Mouse (Mus musculus) large intestine, adult 2 months (tissue): ENCODE measurements around the gene Srms. TPM values are rescaled to one million over a fixed set of nuclear protein-coding genes. Genes with fewer than 3 reads are reported as not detected.

Experiments
- DNase-seq: peaks from one replicate; pipeline ENCODE4 v3.0.0-alpha.2; 2012; ENCODE audit warnings: low read depth, low spot score
- WGBS: fragments of 180-500 bp; shearing (Covaris S2); methylation state at CpG from one replicate; pipeline ENCODE4 v1.1.7; 2018; 5-methylcytosine and 5-hydroxymethylcytosine counted together
- polyA plus RNA-seq: library from polyadenylated mRNA; depleted of rRNA; stranded (reverse); fragments of >200 nt; gene quantifications from 2 replicates; pipeline ENCODE4 v1.2.3, GENCODE M21; 2012; rRNA removed

Gene Srms
- polyA plus RNA-seq, 1 experiment, result 0.87 TPM

GRCm38 (mm10) chr2:181180898-181181297 lies 32.1 kb downstream of the Srms start:
- 65% methylated on average over 6 of the region's 6 CpGs for WGBS
- DNase-seq, result no peak

GRCm38 (mm10) chr2:181178471-181178870 lies 34.5 kb downstream of the Srms start:
- 68% methylated on average over 5 of the region's 5 CpGs for WGBS

DNA sequence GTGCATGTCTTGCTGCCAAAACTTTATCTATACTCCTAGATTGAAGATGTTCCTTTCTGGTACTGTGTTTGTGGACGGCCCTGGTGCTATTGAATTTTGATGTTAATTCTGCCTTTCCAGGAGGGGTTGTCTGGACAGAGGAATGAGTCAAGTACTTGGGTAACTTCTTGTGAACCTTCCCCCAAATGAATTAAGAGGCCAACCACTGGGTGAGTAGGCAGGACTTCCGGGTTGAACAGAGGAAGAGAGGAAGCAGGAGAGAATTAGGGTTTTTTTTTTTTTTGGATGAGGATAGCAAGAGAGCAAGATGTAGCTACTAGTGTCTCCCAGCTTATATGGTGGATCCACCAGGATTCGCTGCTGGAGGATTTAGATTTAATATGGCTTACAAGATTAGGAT lies 35.0 kb downstream of the Srms start:
- no peak for DNase-seq
- 73% methylated on average over 3 of the region's 3 CpGs for WGBS

More at GRCm38 (mm10) chr2:181178471-181178870, 34.5 kb downstream of the Srms start:
- DNase-seq, result no peak

DNA sequence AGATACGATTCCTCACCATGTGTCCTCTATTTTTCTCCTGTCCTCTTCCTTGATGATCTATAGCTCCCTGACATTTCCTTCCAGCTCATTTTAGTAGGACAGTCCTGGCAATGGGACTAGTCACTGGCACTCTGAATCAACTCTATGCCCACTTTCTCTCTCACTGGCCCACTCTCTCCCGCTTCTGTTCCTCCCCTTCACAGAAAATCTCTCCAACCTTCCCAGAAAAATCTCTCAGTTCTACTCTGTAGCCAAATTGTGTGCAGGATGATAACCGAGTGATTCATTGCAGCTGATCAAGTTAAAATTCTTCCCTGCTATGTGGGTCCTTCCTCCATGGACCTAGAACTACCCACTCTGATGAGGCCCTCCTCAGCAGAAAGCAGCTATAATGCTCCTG lies 38.3 kb downstream of the Srms start:
- WGBS, result 85% methylated on average over 3 of the region's 3 CpGs
- no peak for DNase-seq

DNA sequence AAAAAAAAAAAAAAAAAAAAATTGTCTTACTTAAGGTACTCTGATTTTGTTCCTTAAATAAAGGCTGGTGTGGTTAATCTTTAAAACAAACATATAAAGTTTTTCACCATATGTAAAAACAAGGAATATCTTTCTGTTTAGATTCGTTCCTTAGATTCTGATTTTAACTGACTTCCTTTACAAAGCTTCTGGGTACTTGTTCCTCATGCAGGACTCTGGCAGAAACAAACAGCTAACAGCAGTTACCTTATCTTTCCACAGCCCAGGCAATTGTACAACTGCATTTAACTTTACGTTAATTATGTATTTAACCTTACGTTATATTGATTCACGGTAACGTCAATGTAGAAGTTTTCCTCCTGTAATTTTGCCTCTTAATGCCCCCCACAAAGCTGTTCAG lies 46.5 kb downstream of the Srms start:
- no peak for DNase-seq
- 46% methylated on average over 5 of the region's 5 CpGs for WGBS

GRCm38 (mm10) chr2:181160821-181161220 lies 52.2 kb downstream of the Srms start:
- no peak for DNase-seq
- 45% methylated on average over 4 of the region's 4 CpGs for WGBS

- WGBS, result 4% methylated on average over 2 of the region's 2 CpGs
- no peak for DNase-seq
Observed at GRCm38 (mm10) chr2:181159771-181160170, 53.2 kb downstream of the Srms start.

- WGBS, result 41% methylated on average over 7 of the region's 7 CpGs
- DNase-seq, result no peak
Observed at GRCm38 (mm10) chr2:181159091-181159514, 53.9 kb downstream of the Srms start.

- 90% methylated on average over 2 of the region's 2 CpGs for WGBS
- DNase-seq, result no peak
Observed at GRCm38 (mm10) chr2:181158471-181158870, 54.5 kb downstream of the Srms start.

- WGBS, result 62% methylated on average over 6 of the region's 6 CpGs
- no peak for DNase-seq
Observed at GRCm38 (mm10) chr2:181157716-181158302, 55.2 kb downstream of the Srms start.

DNA sequence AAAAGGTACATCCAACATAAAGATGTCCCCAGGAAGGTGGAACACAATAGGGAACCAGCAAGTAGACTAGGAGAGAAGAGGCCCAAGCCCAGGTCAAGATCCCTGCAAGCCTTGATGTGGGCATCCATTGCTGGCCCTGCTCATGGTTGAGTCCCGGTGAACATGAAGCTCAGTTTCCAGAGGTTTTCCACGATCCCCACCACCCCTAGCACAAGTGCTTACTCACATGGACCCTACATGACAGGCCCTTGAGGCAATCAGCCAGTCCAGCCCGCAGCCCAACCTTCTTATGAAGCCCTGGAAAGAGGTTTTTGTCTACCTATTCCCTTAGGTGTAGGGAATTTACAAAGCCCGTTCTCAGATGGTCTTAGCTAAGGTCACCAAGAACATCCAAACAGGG lies 55.8 kb downstream of the Srms start:
- 83% methylated on average over 4 of the region's 4 CpGs for WGBS
- DNase-seq, result no peak

- 6% methylated on average over 55 of the region's 55 CpGs for WGBS
- DNase-seq, result no peak
Observed at GRCm38 (mm10) chr2:181156248-181157121, 56.5 kb downstream of the Srms start, which contains the start of gene Eef1a2. TSS of gene Eef1a2 (minus strand) at chr2:181157014.

DNA sequence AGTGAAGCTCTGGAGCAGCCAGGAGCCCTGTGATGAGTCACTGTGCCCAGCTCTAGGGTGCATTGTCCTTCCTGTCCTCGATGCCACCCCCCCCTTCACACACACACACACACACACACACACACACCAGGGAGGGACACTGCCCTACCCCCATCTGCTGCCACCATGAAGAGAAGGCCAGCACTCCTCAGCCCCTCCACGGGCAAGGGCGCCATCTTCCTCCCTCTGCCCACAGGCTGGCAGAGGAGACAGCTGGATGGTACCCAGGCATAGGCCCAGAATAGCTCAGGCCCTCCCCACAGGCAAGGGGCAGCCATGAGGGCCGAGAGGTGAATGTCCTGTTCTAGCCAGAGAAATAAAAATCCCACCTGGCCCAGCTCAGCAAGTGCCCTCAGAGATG lies 57.2 kb downstream of the Srms start:
- DNase-seq, result no peak
- 60% methylated on average over 4 of the region's 4 CpGs for WGBS

Other genes starting within 250 kb of the Srms start
- 41.1 and 48.9 TPM in 2 replicates for gene Arfgap1, start 246.0 kb downstream of the Srms start, polyA plus RNA-seq
- gene Col20a1, start 226.7 kb downstream of the Srms start, polyA plus RNA-seq, result 1.8 and 2.3 TPM in 2 replicates
- 0.05 and 0.08 TPM in 2 replicates for gene Chrna4, start 169.6 kb downstream of the Srms start, polyA plus RNA-seq
- 0.37 and 0.43 TPM in 2 replicates for gene Kcnq2, start 77.9 kb downstream of the Srms start, polyA plus RNA-seq
- gene Eef1a2, start 56.2 kb downstream of the Srms start, polyA plus RNA-seq, result 3.4 and 3.9 TPM in 2 replicates
- gene Ppdpf, start 25.9 kb downstream of the Srms start, polyA plus RNA-seq, result 168 and 172 TPM in 2 replicates
- 23.9 and 28.2 TPM in 2 replicates for gene Ptk6, start 10.4 kb downstream of the Srms start, polyA plus RNA-seq
- 0.32 and 0.77 TPM in 2 replicates for gene Fndc11, start 6.8 kb upstream of the Srms start, polyA plus RNA-seq
- gene Helz2, start 28.8 kb upstream of the Srms start, polyA plus RNA-seq, result 24.7 and 67.9 TPM in 2 replicates
- gene Gmeb2, start 74.8 kb upstream of the Srms start, polyA plus RNA-seq, result 17.5 and 24.8 TPM in 2 replicates
- 2.8 and 4.3 TPM in 2 replicates for gene Stmn3, start 101.3 kb upstream of the Srms start, polyA plus RNA-seq
- gene Rtel1, start 106.6 kb upstream of the Srms start, polyA plus RNA-seq, result 39.6 and 46.1 TPM in 2 replicates
- 16.7 and 26.7 TPM in 2 replicates for gene Zgpat, start 151.7 kb upstream of the Srms start, polyA plus RNA-seq
- 29.3 and 29.6 TPM in 2 replicates for gene Arfrp1, start 152.2 kb upstream of the Srms start, polyA plus RNA-seq
- gene Lime1, start 166.9 kb upstream of the Srms start, polyA plus RNA-seq, result 37.6 and 48.7 TPM in 2 replicates
- 1.6 and 1.7 TPM in 2 replicates for gene Zbtb46, start 246.2 kb upstream of the Srms start, polyA plus RNA-seq